Mouse (Mus musculus) heart, adult 8-10 months (tissue): ENCODE measurements around the gene Fgl2. TPM values are rescaled to one million over a fixed set of nuclear protein-coding genes. Genes with fewer than 3 reads are reported as not detected.
"Not testable (repeated sequence)": the region's sequence is repeated elsewhere in the genome, so short reads cannot be mapped to it uniquely, and the experiment has no call there.

ENCODE experiments used
- DNase-seq: peaks from one replicate; pipeline ENCODE4 v3.0.0; 2022; ENCODE audit warnings: low spot score
- total RNA-seq, 4 experiments: library from RNA; stranded (reverse); gene quantifications; 2 replicates each; pipeline ENCODE4 v1.2.4; 2022

Gene Fgl2
- 10 to 100 TPM; 12.4 to 23.7 (median 18.0) TPM for total RNA-seq

DNA sequence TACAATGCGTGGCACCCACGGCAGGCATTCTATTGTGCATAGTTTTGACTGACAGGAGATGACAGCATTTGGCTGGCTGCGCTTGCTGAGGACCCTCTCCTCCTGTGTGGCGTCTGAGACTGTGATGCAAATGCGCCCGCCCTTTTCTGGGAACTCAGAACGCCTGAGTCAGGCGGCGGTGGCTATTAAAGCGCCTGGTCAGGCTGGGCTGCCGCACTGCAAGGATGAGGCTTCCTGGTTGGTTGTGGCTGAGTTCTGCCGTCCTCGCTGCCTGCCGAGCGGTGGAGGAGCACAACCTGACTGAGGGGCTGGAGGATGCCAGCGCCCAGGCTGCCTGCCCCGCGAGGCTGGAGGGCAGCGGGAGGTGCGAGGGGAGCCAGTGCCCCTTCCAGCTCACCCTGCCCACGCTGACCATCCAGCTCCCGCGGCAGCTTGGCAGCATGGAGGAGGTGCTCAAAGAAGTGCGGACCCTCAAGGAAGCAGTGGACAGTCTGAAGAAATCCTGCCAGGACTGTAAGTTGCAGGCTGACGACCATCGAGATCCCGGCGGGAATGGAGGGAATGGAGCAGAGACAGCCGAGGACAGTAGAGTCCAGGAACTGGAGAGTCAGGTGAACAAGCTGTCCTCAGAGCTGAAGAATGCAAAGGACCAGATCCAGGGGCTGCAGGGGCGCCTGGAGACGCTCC lies at the start of gene Fgl2:
Gene Fgl2 (plus strand): TSS at position 150 of the 687 bp plus-strand sequence.
- DNase-seq, result peak; percentile 59

DNA sequence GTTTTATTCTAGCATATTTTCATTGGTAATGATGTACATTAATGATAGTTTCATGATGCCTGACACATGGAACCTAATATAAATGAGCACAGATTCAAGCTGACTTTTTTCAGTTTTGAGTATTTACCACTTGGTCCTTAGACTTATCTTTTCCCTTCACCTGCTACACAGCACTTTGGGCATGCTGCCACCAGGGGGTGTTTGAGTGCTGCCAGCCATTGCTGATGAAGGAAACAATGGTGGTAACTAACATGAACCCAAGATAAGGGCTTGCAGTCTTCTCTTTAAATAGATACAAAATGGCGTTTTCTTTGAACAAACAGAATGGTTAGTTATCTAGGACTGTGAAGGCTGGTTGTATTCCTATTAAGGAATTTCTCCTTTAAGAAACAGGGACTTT lies 45.9 kb upstream of the Fgl2 start:
- DNase-seq, result peak; percentile 59

DNA sequence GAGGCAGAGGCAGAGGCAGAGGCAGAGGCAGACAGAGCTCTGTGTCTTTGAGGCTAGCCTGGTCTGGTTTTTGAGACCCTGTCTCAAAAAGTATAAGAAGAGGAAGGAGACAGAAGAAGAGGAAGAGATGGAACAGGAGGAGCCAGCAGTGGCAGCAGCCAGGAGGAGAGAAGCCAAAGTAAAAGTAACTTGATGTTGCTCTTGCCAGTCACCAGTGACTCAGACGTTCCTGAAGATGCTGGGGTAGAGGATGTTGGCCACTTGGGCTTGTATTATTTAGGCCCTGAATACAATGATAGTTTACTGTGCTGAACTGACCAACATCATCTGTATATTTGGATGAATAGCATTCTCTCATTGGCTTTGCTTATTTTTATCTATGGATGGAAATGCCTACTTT lies 43.9 kb upstream of the Fgl2 start:
- DNase-seq, result no peak

GRCm38 (mm10) chr5:21329672-21330665 lies 42.5 kb upstream of the Fgl2 start:
- DNase-seq, result peak; percentile 42

- peak; percentile 47 for DNase-seq
Observed at GRCm38 (mm10) chr5:21331656-21332055, 40.8 kb upstream of the Fgl2 start.

DNA sequence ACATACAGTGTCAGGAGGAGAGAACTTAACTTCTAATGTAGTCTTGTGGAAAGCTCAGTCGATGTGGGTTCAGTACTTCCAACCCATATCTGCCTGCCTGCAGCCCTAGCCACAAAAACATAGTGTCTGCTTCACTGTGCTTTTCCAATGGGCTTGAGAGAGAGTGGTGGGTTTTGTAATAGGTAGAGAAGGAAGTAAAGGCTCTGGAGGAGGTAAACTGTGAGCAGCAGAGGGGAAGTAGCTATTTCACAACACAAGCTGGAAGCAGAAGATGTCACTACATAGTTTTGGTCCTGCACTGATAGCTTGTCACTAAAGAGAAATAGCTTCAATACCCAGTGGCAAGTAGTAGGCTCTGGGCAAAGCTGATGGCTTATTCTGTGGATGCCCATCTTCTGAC lies 40.3 kb upstream of the Fgl2 start:
- DNase-seq, result no peak

- not testable (repeated sequence) for DNase-seq
Observed at GRCm38 (mm10) chr5:21342265-21342664, 30.2 kb upstream of the Fgl2 start.

- DNase-seq, result no peak
Observed at GRCm38 (mm10) chr5:21348366-21348765, 24.1 kb upstream of the Fgl2 start.

- DNase-seq, result no peak
Observed at GRCm38 (mm10) chr5:21351678-21352077, 20.8 kb upstream of the Fgl2 start.

- no peak for DNase-seq
Observed at GRCm38 (mm10) chr5:21358648-21359047, 13.8 kb upstream of the Fgl2 start.

- no peak for DNase-seq
Observed at GRCm38 (mm10) chr5:21363343-21363742, 9.1 kb upstream of the Fgl2 start.

GRCm38 (mm10) chr5:21366338-21367053 lies 5.9 kb upstream of the Fgl2 start:
- no peak for DNase-seq

DNA sequence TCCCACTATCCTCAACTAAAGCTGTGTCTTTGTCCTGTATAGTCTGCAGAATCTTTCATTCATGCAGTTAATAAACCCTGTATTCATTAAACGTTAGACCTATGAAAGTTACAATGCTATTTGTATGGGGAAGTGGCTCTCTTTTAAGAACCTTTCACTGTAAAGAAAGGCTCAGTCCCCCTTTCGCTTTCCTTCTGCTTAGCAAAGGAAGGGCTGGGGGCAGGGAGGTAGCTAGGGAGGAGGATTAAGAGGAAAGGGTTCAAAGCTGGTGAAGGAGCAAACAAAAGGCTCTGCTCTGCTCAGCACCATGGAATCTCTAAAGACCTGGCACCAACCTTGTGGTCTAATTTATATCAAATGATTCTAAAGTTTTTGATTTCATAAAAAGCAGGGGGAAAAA lies 4.9 kb upstream of the Fgl2 start:
- DNase-seq, result no peak

GRCm38 (mm10) chr5:21370218-21370947 lies 2.1 kb upstream of the Fgl2 start:
- DNase-seq, result no peak

DNA sequence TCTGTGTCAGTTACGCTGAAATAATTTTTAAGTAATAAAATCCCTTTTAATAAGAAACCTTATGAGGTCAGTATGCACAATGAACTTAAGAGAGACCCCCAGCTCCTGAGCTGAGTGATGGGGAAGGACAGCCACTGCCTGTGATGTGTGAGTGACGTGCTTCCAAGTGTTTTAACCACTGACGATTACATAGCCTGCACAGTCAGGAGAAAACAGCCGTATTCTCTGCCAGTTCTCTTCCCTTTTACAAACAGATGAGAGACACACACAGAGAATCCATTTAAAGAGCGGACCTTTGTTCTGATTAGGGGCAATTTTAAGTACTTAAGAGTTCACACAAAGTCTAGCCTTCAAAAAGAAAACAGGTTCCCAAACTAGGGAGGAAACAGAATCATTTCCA lies 522 bp upstream of the Fgl2 start:
- DNase-seq, result no peak

GRCm38 (mm10) chr5:21373180-21373518 lies 707 bp downstream of the Fgl2 start:
- DNase-seq, result no peak

GRCm38 (mm10) chr5:21376935-21377334 lies 4.5 kb downstream of the Fgl2 start:
- DNase-seq, result no peak

DNA sequence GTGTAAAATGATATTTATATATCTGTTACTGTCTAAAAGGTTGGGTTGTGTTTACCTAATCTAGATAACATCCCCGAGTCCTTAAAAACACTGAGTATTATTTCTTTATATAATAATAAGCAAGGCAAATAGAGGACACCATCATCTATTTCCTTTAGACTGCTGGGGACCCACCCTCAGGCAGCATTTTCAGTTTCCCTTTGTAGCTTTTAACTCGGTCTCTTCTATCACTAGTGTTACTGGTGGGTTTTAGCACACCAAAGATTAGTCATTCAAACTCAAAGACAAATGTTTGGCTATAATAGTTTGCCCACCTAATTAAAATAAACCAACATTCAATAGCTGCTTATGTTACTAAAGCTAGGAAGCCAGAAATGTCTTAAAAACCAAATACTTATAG lies 6.0 kb downstream of the Fgl2 start:
- no peak for DNase-seq

DNA sequence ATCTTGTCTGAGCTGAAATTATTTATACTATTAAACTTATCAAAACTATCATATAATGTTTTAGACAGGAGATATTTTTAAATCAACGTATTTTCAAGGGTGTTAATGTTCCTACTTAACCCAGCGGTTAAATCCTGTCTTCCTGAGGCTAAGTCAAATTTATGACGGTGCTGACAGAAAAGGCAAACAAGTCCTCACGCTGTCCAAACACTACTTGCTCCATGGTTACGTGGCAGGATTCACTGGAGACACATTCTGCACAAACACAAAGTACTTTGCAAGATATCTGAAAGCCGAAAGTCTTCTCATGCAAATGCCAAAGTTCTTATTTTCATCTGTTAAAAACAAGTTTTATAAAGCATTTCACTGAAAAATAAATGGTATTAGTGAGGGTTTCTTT lies 9.5 kb downstream of the Fgl2 start:
- no peak for DNase-seq

GRCm38 (mm10) chr5:21382678-21383077 lies 10.2 kb downstream of the Fgl2 start:
- no peak for DNase-seq
